In genomic region chr1:153048147-153048878, GRCm38 (mm10) we compare ENCODE assay signal across 9 mouse cellular contexts.
DNase-seq lines count a peak whose midpoint lies in the region; ATAC-seq lines count a peak whose summit lies in the region.
"Had no signal": no experiment of that assay in that cellular context is flagged by ENCODE, and none has a peak within 500 bp of the region (broad histone marks: within the 10 kb centered on the region; RNA-seq: fewer than 3 reads in every experiment).

No protein-coding gene starts in this region.

- DNase-seq in 3134 (ENCODE audit: extremely low read depth, insufficient read length, low spot score): peak; percentile 56
- peak; percentile 33 for DNase-seq in adrenal gland, adult 8-10 months
- peak; percentile 71 for DNase-seq in heart, postnatal 4 days
- DNase-seq in liver, embryonic 13.5 days: no peak

- 0 out of 2 replicates have a peak, but pooled peaks cover 8% of the 10 kb centered on the region for H3K27me3 ChIP-seq in embryonic facial prominence, embryonic 15.5 days
- peaks cover 4% of the 10 kb centered on the region; the same call in 1 of the 2 replicates for H3K27me3 ChIP-seq in liver, embryonic 13.5 days
- H3K27me3 ChIP-seq in neural tube, embryonic 14.5 days (ENCODE audit: control insufficient read depth, insufficient read depth, low read length): peaks cover 5% of the 10 kb centered on the region; the same call in 1 of the 2 replicates

- no peaks in the 10 kb centered on the region for H3K9me3 ChIP-seq in embryonic facial prominence, embryonic 15.5 days (replicated peaks)
- H3K9me3 ChIP-seq in liver, embryonic 13.5 days (replicated peaks): no peaks in the 10 kb centered on the region
- no peaks in the 10 kb centered on the region for H3K9me3 ChIP-seq in neural tube, embryonic 14.5 days (ENCODE audit: control insufficient read depth, low read length)

- no peaks in the 10 kb centered on the region for H3K36me3 ChIP-seq in embryonic facial prominence, embryonic 15.5 days
- H3K36me3 ChIP-seq in liver, embryonic 13.5 days: no peaks in the 10 kb centered on the region
- H3K36me3 ChIP-seq in neural tube, embryonic 14.5 days (ENCODE audit: control insufficient read depth, insufficient read depth, low read length): no peaks in the 10 kb centered on the region

- no peak overlapping the region for H3K4me2 ChIP-seq in embryonic facial prominence, embryonic 15.5 days (replicated peaks)
- no peak overlapping the region for H3K4me2 ChIP-seq in liver, embryonic 13.5 days
- no peak overlapping the region for H3K4me2 ChIP-seq in neural tube, embryonic 14.5 days (ENCODE audit: low read depth, low read length)

- peaks cover 16% of the 10 kb centered on the region; the same call in 1 of the 2 replicates for H3K4me1 ChIP-seq in embryonic facial prominence, embryonic 15.5 days
- H3K4me1 ChIP-seq in liver, embryonic 13.5 days (replicated peaks): no peaks in the 10 kb centered on the region
- H3K4me1 ChIP-seq in neural tube, embryonic 14.5 days (ENCODE audit: control insufficient read depth, insufficient read depth, low read length): peaks cover 17% of the 10 kb centered on the region
- H3K4me1 ChIP-seq: megakaryocyte, embryonic 14.5 days had no signal

- no peak overlapping the region for H3K4me3 ChIP-seq in embryonic facial prominence, embryonic 15.5 days (replicated peaks)
- H3K4me3 ChIP-seq in liver, embryonic 13.5 days (replicated peaks): no peak overlapping the region
- no peak overlapping the region for H3K4me3 ChIP-seq in neural tube, embryonic 14.5 days (ENCODE audit: low read depth, low read length)
- H3K4me3 ChIP-seq: megakaryocyte, embryonic 14.5 days had no signal

- ATAC-seq in embryonic facial prominence, embryonic 15.5 days (ENCODE audit: insufficient number of reproducible peaks, low FRiP score, low TSS enrichment, low read depth): peak; percentile 52; the same call in 1 of the 2 replicates
- 0 out of 2 replicates have a peak, but pooled peaks have one; percentile 31 for ATAC-seq in liver, embryonic 13.5 days (ENCODE audit: low read depth)
- peak; percentile 67; the same call in 1 of the 2 replicates for ATAC-seq in neural tube, embryonic 14.5 days (ENCODE audit: low read depth)
- ATAC-seq in frontal cortex, adult (ENCODE audit: low TSS enrichment): no peak
- ATAC-seq in erythroid progenitor cell, adult 5-6 weeks (replicated peaks; ENCODE audit: low FRiP score, poor library complexity, severe bottlenecking): no peak

- H3K9ac ChIP-seq in embryonic facial prominence, embryonic 15.5 days: no peak overlapping the region
- H3K9ac ChIP-seq in liver, embryonic 13.5 days: no peak overlapping the region
- no peak overlapping the region for H3K9ac ChIP-seq in neural tube, embryonic 14.5 days (replicated peaks; ENCODE audit: low read depth, low read length)

- 35% methylated on average over 14 of the region's 14 CpGs for WGBS in embryonic facial prominence, embryonic 15.5 days
- WGBS in liver, embryonic 13.5 days (ENCODE audit: insufficient replicate concordance): 45% methylated on average over 14 of the region's 14 CpGs
- WGBS in neural tube, embryonic 14.5 days: 19% methylated on average over 14 of the region's 14 CpGs

- 0 out of 2 replicates have a peak overlapping the region, but pooled peaks have one; percentile 55 for H3K27ac ChIP-seq in embryonic facial prominence, embryonic 15.5 days (replicated peaks)
- no peak overlapping the region for H3K27ac ChIP-seq in liver, embryonic 13.5 days
- peak overlapping the region; percentile 39 for H3K27ac ChIP-seq in neural tube, embryonic 14.5 days (ENCODE audit: low read depth, low read length)

Comparison
In these comparisons a context has a peak if more than half of its experiments do, and no peak if none do; other contexts are left out.
1. ATAC-seq: peak in embryonic facial prominence, embryonic 15.5 days (single experiment), liver, embryonic 13.5 days (single experiment) and neural tube, embryonic 14.5 days (single experiment); none in frontal cortex, adult (single experiment) and erythroid progenitor cell, adult 5-6 weeks (single experiment).